Mouse (Mus musculus): ENCODE results near the gene Tbkbp1. TPM values are rescaled to one million over a fixed set of nuclear protein-coding genes. Genes with fewer than 3 reads are reported as not detected.

The Tbkbp1 gene
- total RNA-seq, 2 experiments from 2014 or later: 5.2 to 6.5 TPM

- intact Hi-C loops (cut with DNase I; ENCODE audit: low total_unique reads): no loop called here
- DNase-seq: no peak
Measured at GRCm38 (mm10) chr11:97175499-97175898, 24.2 kb upstream of the Tbkbp1 start.

- intact Hi-C loops (cut with DNase I; ENCODE audit: low total_unique reads): no loop called here
- no peak for DNase-seq
Measured at GRCm38 (mm10) chr11:97160341-97160740, 9.0 kb upstream of the Tbkbp1 start.

- intact Hi-C loops (cut with DNase I; ENCODE audit: low total_unique reads): no loop called here
- no peak for DNase-seq
Measured at GRCm38 (mm10) chr11:97156999-97157398, 5.7 kb upstream of the Tbkbp1 start.

- intact Hi-C loops (cut with DNase I; ENCODE audit: low total_unique reads): no loop called here
- no peak for DNase-seq
Measured at GRCm38 (mm10) chr11:97152662-97153287, 1.5 kb upstream of the Tbkbp1 start.

- peak; percentile 42 for DNase-seq
- intact Hi-C loops (cut with DNase I; ENCODE audit: low total_unique reads): no loop called here
Measured at GRCm38 (mm10) chr11:97152023-97152426, 730 bp upstream of the Tbkbp1 start.

GRCm38 (mm10) chr11:97150411-97151330, 624 bp downstream of the Tbkbp1 start:
- intact Hi-C loops (cut with DNase I; ENCODE audit: low total_unique reads): no loop called here
- DNase-seq: peak; percentile 50

- peak; percentile 81 for DNase-seq
- intact Hi-C loops (cut with DNase I; ENCODE audit: low total_unique reads): loop anchor here (2.0 kb wide), 1 partner anchor 49 kb away; no protein-coding TSS in a partner anchor
Measured at GRCm38 (mm10) chr11:97149995-97150410, 1.3 kb downstream of the Tbkbp1 start.

GRCm38 (mm10) chr11:97149026-97149425, 2.3 kb downstream of the Tbkbp1 start:
- intact Hi-C loops (cut with DNase I; ENCODE audit: low total_unique reads): loop anchor here (2.0 kb wide), 1 partner anchor 48 kb away; no protein-coding TSS in a partner anchor
- DNase-seq: no peak

- intact Hi-C loops (cut with DNase I; ENCODE audit: low total_unique reads): loop anchor here (2.0 kb wide), 1 partner anchor 48 kb away; no protein-coding TSS in a partner anchor
Measured at GRCm38 (mm10) chr11:97148591-97148990, 2.7 kb downstream of the Tbkbp1 start.

GRCm38 (mm10) chr11:97147333-97147732, 4.0 kb downstream of the Tbkbp1 start:
- intact Hi-C loops (cut with DNase I; ENCODE audit: low total_unique reads): no loop called here
- DNase-seq: no peak

More at GRCm38 (mm10) chr11:97148591-97148990, 2.7 kb downstream of the Tbkbp1 start:
- DNase-seq: no peak

- DNase-seq: peak; percentile 76
- intact Hi-C loops (cut with DNase I; ENCODE audit: low total_unique reads): no loop called here
Measured at GRCm38 (mm10) chr11:97146724-97147123, 4.6 kb downstream of the Tbkbp1 start.

GRCm38 (mm10) chr11:97145951-97146350, 5.3 kb downstream of the Tbkbp1 start:
- DNase-seq: no peak
- intact Hi-C loops (cut with DNase I; ENCODE audit: low total_unique reads): no loop called here

GRCm38 (mm10) chr11:97145320-97145719, 6.0 kb downstream of the Tbkbp1 start:
- DNase-seq: no peak
- intact Hi-C loops (cut with DNase I; ENCODE audit: low total_unique reads): no loop called here

- no peak for DNase-seq
- intact Hi-C loops (cut with DNase I; ENCODE audit: low total_unique reads): no loop called here
Measured at GRCm38 (mm10) chr11:97143196-97143900, 7.9 kb downstream of the Tbkbp1 start.

GRCm38 (mm10) chr11:97142159-97142608, 9.1 kb downstream of the Tbkbp1 start:
- no peak for DNase-seq

GRCm38 (mm10) chr11:97140811-97141210, 10.5 kb downstream of the Tbkbp1 start:
- intact Hi-C loops (cut with DNase I; ENCODE audit: low total_unique reads): no loop called here
- no peak for DNase-seq

More at GRCm38 (mm10) chr11:97142159-97142608, 9.1 kb downstream of the Tbkbp1 start:
- intact Hi-C loops (cut with DNase I; ENCODE audit: low total_unique reads): no loop called here

GRCm38 (mm10) chr11:97139256-97139655, 12.0 kb downstream of the Tbkbp1 start:
- intact Hi-C loops (cut with DNase I; ENCODE audit: low total_unique reads): no loop called here

GRCm38 (mm10) chr11:97138554-97139226, 12.6 kb downstream of the Tbkbp1 start:
- DNase-seq: peak; percentile 33
- intact Hi-C loops (cut with DNase I; ENCODE audit: low total_unique reads): no loop called here

More at GRCm38 (mm10) chr11:97139256-97139655, 12.0 kb downstream of the Tbkbp1 start:
- no peak for DNase-seq

GRCm38 (mm10) chr11:97133270-97133669, 18.0 kb downstream of the Tbkbp1 start:
- no peak for DNase-seq
- intact Hi-C loops (cut with DNase I; ENCODE audit: low total_unique reads): no loop called here
